Mouse (Mus musculus) stomach, postnatal 0 days (tissue): ENCODE measurements around the gene C2cd5. TPM values are rescaled to one million over a fixed set of nuclear protein-coding genes. Genes with fewer than 3 reads are reported as not detected.
A peak's percentile ranks its signal among the peaks of the same experiment; 100 is the strongest.

Experiments used
- ATAC-seq: fragments of 200-750 bp; cut with Nextera tagmentation; 2 replicates; pipeline ENCODE4 v1.8.0; 2017; ENCODE audit not compliant: low FRiP score, low TSS enrichment
- DNase-seq: peaks from one replicate; pipeline ENCODE4 v3.0.0-alpha.2; 2016; ENCODE audit warnings: low spot score
- H3K27ac ChIP-seq: fragments of 300-500 bp; sonication (generic); replicated peaks from 2 replicates; pipeline ENCODE4 v1.5.1; 2014; ENCODE audit warnings: mild to moderate bottlenecking, control low read depth
- H3K27me3 ChIP-seq: fragments of 300-500 bp; sonication (generic); 2 replicates; pipeline ENCODE4 v1.6.1; 2014; ENCODE audit warnings: low read length; ENCODE audit not compliant: control insufficient read depth, insufficient read depth
- H3K36me3 ChIP-seq: fragments of 300-500 bp; sonication (generic); 2 replicates; pipeline ENCODE4 v1.6.1; 2014; ENCODE audit warnings: low read length, mixed read lengths; ENCODE audit not compliant: control insufficient read depth, insufficient read depth
- H3K4me1 ChIP-seq: fragments of 300-500 bp; sonication (generic); replicated peaks from 2 replicates; pipeline ENCODE4 v1.6.1; 2014; ENCODE audit warnings: antibody characterized with exemption; ENCODE audit not compliant: control insufficient read depth, insufficient read depth
- H3K4me2 ChIP-seq: fragments of 300-500 bp; sonication (generic); replicated peaks from 2 replicates; pipeline ENCODE4 v1.6.1; 2014; ENCODE audit warnings: low read depth, mild to moderate bottlenecking, control low read depth, moderate library complexity
- H3K4me3 ChIP-seq: fragments of 300-500 bp; sonication (generic); 2 replicates; pipeline ENCODE4 v1.5.1; 2014; ENCODE audit warnings: low read depth, low read length, control low read depth
- H3K9ac ChIP-seq: fragments of 300-500 bp; sonication (generic); 2 replicates; pipeline ENCODE4 v1.6.1; 2014; ENCODE audit warnings: mild to moderate bottlenecking, low read length, control low read depth, mixed read lengths
- H3K9me3 ChIP-seq: fragments of 300-500 bp; sonication (generic); 2 replicates; pipeline ENCODE4 v1.6.1; 2016; ENCODE audit warnings: low read length; ENCODE audit not compliant: control insufficient read depth
- CTCF ChIP-seq: IDR thresholded peaks from 2 replicates; pipeline ENCODE4 v1.5.1; 2016; ENCODE audit warnings: antibody characterized with exemption, low read depth, mild to moderate bottlenecking, moderate library complexity
- EP300 ChIP-seq: optimal IDR thresholded peaks from 2 replicates; pipeline ENCODE3; 2016; ENCODE audit warnings: antibody characterized with exemption
- WGBS: fragments of 180-500 bp; shearing (Covaris S2); extraction: QIAGEN DNeasy Blood & Tissue Kit; methylation state at CpG from one replicate; pipeline ENCODE4 v1.1.7; 2014; 5-methylcytosine and 5-hydroxymethylcytosine counted together
- polyA plus RNA-seq: library from polyadenylated mRNA; unstranded; fragments of >200 nt; fragmentation: Nextera tagmentation; extraction: Ambion mirVana; gene quantifications from 2 replicates; pipeline ENCODE4 v1.2.1, GENCODE M21; 2015

The C2cd5 gene
- polyA plus RNA-seq, 1 experiment from 2014 or later: 7.7 TPM

- WGBS: 91% methylated on average over 7 of the region's 7 CpGs
- no peak overlapping the region for H3K27ac ChIP-seq
- no peak overlapping the region for H3K4me2 ChIP-seq
- H3K9ac ChIP-seq: no peak overlapping the region
- no peaks in the 10 kb centered on the region for H3K27me3 ChIP-seq
- no peaks in the 10 kb centered on the region for H3K4me1 ChIP-seq
- no peak for DNase-seq
- no peaks in the 10 kb centered on the region for H3K36me3 ChIP-seq
- H3K4me3 ChIP-seq: no peak overlapping the region
- no peaks in the 10 kb centered on the region for H3K9me3 ChIP-seq
- no peak for ATAC-seq
- TF ChIP-seq CTCF: no peak
- no peak for TF ChIP-seq EP300
Measured at GRCm38 (mm10) chr6:142973289-142973688, 126.7 kb downstream of the C2cd5 start.

- H3K36me3 ChIP-seq: no peaks in the 10 kb centered on the region
- ATAC-seq: no peak
- no peak overlapping the region for H3K9ac ChIP-seq
- no peak for DNase-seq
- H3K27me3 ChIP-seq: no peaks in the 10 kb centered on the region
- 56% methylated on average over 2 of the region's 2 CpGs for WGBS
- no peak overlapping the region for H3K4me3 ChIP-seq
- TF ChIP-seq CTCF: no peak
- no peak for TF ChIP-seq EP300
- H3K9me3 ChIP-seq: no peaks in the 10 kb centered on the region
- H3K4me1 ChIP-seq: no peaks in the 10 kb centered on the region
- H3K4me2 ChIP-seq: no peak overlapping the region
- H3K27ac ChIP-seq: no peak overlapping the region
Measured at GRCm38 (mm10) chr6:142972205-142972604, 127.7 kb downstream of the C2cd5 start.

DNA sequence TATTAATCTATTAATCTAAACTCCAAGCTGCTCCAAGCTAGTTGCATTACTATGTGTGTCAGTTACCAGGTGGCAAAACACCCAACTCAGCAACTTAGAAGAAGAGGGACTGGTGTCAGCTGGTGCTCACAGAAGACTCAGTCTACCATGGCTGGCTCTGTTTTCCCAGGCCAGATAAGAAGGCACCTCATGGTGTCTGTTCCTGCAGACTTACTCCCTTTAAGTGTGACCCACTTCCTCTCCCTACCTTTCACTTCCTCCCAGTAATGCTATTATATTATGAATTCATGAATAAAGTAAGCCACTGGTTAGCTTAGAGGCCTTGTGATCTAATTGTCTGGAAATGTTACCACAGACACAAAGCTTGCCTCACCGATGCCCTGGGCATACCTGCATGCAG is 132.5 kb downstream of the C2cd5 start:
- ATAC-seq: no peak

GRCm38 (mm10) chr6:142964531-142965385 is 135.2 kb downstream of the C2cd5 start:
- H3K36me3 ChIP-seq: no peaks in the 10 kb centered on the region
- H3K4me1 ChIP-seq: no peaks in the 10 kb centered on the region
- H3K27me3 ChIP-seq: no peaks in the 10 kb centered on the region; the same call in 1 of the 2 replicates
- TF ChIP-seq CTCF (peak; percentile 77), EP300 (no peak)
- under 1% methylated on average over 39 of the region's 39 CpGs for WGBS
- H3K4me3 ChIP-seq: peak overlapping the region; percentile 48
- peak; percentile 49 for DNase-seq
- H3K9ac ChIP-seq: peak overlapping the region; percentile 18; the same call in 1 of the 2 replicates
- no peak overlapping the region for H3K27ac ChIP-seq
- H3K9me3 ChIP-seq: no peaks in the 10 kb centered on the region
- peak; percentile 72 for ATAC-seq
- H3K4me2 ChIP-seq: peak overlapping the region; percentile 89

More for the DNA sequence above, 132.5 kb downstream of the C2cd5 start:
- TF ChIP-seq CTCF (no peak), EP300 (no peak)
- no peak for DNase-seq
- Histone ChIP-seq H3K4me2 (no peak overlapping the region), H3K9me3 (no peaks in the 10 kb centered on the region), H3K27ac (no peak overlapping the region), H3K4me3 (no peak overlapping the region), H3K4me1 (no peaks in the 10 kb centered on the region), H3K36me3 (no peaks in the 10 kb centered on the region), H3K27me3 (no peaks in the 10 kb centered on the region; the same call in 1 of the 2 replicates), H3K9ac (no peak overlapping the region)
- WGBS: 65% methylated on average over 1 of the region's 1 CpGs

GRCm38 (mm10) chr6:142964076-142964530 is 135.8 kb downstream of the C2cd5 start, which contains the start of gene St8sia1:
Gene St8sia1, minus strand, starts transcription at chr6:142964452.
- H3K4me1 ChIP-seq: no peaks in the 10 kb centered on the region
- H3K4me2 ChIP-seq: peak within 1 kb of the TSS; percentile 89
- H3K4me3 ChIP-seq: peak within 1 kb of the TSS; percentile 48
- no peak within 1 kb of the TSS for H3K27ac ChIP-seq
- ATAC-seq: peak; percentile 43
- no peaks in the 10 kb centered on the region for H3K36me3 ChIP-seq
- TF ChIP-seq CTCF: no peak
- no peak for TF ChIP-seq EP300
- DNase-seq: peak; percentile 19
- under 1% methylated on average over 39 of the region's 45 CpGs for WGBS
- H3K27me3 ChIP-seq: no peaks in the 10 kb centered on the region; the same call in 1 of the 2 replicates
- peak within 1 kb of the TSS; percentile 18 for H3K9ac ChIP-seq
- H3K9me3 ChIP-seq: no peaks in the 10 kb centered on the region
